Mouse (Mus musculus) ovary, postnatal 14 days (tissue): ENCODE results near the gene Dcaf10.

Experiments
- DNase-seq: peaks from one replicate; pipeline ENCODE4 v3.0.0; 2022; ENCODE audit warnings: low spot score

Gene Dcaf10

GRCm38 (mm10) chr4:45419051-45419450 is 77.2 kb downstream of the Dcaf10 start:
- no peak for DNase-seq

- no peak for DNase-seq
These were observed 78.8 kb downstream of the Dcaf10 start for GRCm38 (mm10) chr4:45420733-45421132.

GRCm38 (mm10) chr4:45421519-45422260 is 79.8 kb downstream of the Dcaf10 start:
- no peak for DNase-seq

GRCm38 (mm10) chr4:45422640-45423039 is 80.7 kb downstream of the Dcaf10 start:
- DNase-seq, result no peak

- no peak for DNase-seq
These were observed 81.5 kb downstream of the Dcaf10 start for GRCm38 (mm10) chr4:45423406-45423805.

- DNase-seq, result no peak
These were observed 85.0 kb downstream of the Dcaf10 start for GRCm38 (mm10) chr4:45426724-45427457.
